Mouse (Mus musculus) embryonic stem cell, embryonic (primary cell): Measurements from ENCODE around the gene Zfp64.

Source experiments
- CTCF ChIA-PET, 4 experiments: fragments of 300-600 bp in 2 of 4; fragments of 350-600 bp in 2 of 4; sonication (Branson Sonifier 250); formaldehyde crosslinking; loops; one replicate each; lab custom pipeline; 2022; ENCODE audit warnings: inconsistent platforms in 2 of 4; lab: Charles Lee
- POLR2A ChIA-PET, 4 experiments: fragments of 300-600 bp in 2 of 4; fragments of 350-600 bp in 2 of 4; sonication (Branson Sonifier 250); formaldehyde crosslinking; loops; one replicate each; lab custom pipeline; 2022; ENCODE audit warnings: antibody characterized with exemption in 4 of 4, inconsistent platforms in 1 of 4; lab: Charles Lee

Zfp64 gene

DNA sequence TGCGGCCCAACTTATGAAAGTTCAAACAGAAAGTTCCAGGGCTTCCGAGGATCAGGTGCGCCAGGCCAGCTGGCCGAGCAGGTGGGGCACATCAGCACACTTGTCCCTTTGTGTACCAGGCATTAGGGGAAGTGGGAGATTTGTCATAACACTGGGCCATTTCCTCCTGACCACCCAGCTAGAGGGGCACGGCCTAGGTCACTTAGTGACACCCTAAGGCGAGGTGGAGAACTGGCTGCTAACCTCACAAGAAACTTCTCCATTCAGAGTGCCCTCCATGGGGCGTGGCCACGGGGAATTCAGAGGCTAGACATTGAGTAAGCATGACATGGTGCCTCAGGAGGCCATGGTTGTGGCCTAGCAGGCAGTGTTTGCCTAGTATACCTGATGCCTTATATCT is 70.7 kb downstream of the Zfp64 start:
- ChIA-PET CTCF (interaction anchor here in 1 of 4 experiments (0.9 kb wide), 1 partner anchor 24 kb away, joined by 3 read pairs; no protein-coding TSS in a partner anchor), POLR2A (interaction anchor here in 2 of 4 experiments (0.6 to 1.0 kb wide), 3 partner anchors 8 to 95 kb away, joined by 3 to 4 read pairs (median 3); no protein-coding TSS in a partner anchor)

- POLR2A ChIA-PET = interaction anchor here in 2 of 4 experiments (1.3 to 1.4 kb wide), 2 partner anchors 22 to 41 kb away, joined by 4 read pairs; no protein-coding TSS in a partner anchor
- CTCF ChIA-PET = interaction anchor here (1.0 to 6.5 kb wide), 11 partner anchors 10 to 223 kb away, joined by 3 to 36 read pairs (median 14); no protein-coding TSS in a partner anchor
Observed at GRCm38 (mm10) chr2:168882997-168883396, 72.4 kb downstream of the Zfp64 start.

- ChIA-PET POLR2A (interaction anchor here (0.5 to 1.4 kb wide), 16 partner anchors 10 to 126 kb away, joined by 3 to 7 read pairs (median 4); partner anchors contain the start of gene Zfp64 (in 1 of the 4)), CTCF (interaction anchor here (0.5 to 6.8 kb wide), 103 partner anchors 8 to 1161 kb away, joined by 3 to 67 read pairs (median 4); partner anchors contain the start of gene Atp9a (in 2 of the 4))
Observed at GRCm38 (mm10) chr2:168881927-168882326, 73.5 kb downstream of the Zfp64 start.

DNA sequence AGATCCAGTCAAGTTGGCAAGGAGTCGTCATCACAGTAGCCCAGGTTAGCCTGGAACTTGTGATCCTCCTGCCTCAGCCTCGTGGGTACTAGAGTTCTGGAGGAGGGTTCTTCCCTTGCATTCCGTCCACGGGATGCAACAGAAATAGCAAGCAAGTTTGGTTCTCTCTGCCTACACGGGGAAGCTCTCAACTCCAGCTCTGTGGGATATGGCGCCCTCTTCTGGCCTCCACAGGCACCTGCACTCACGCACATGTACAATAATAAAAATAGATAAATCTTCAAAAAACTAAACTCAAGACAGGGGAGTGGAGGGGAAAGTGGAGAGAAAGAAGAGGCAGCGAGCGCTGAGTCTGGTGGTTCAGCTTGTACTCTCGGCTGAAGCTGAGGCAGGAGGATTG is 75.8 kb downstream of the Zfp64 start:
- ChIA-PET CTCF (interaction anchor here (0.5 to 6.8 kb wide), 76 partner anchors 8 to 725 kb away, joined by 3 to 67 read pairs (median 4); partner anchors contain the start of gene Atp9a (in 1 of the 4)), POLR2A (interaction anchor here (0.6 to 1.5 kb wide), 8 partner anchors 13 to 219 kb away, joined by 3 to 4 read pairs (median 3); no protein-coding TSS in a partner anchor)

GRCm38 (mm10) chr2:168878708-168879107 is 76.7 kb downstream of the Zfp64 start:
- POLR2A ChIA-PET = interaction anchor here in 3 of 4 experiments (0.8 to 1.5 kb wide), 4 partner anchors 12 to 212 kb away, joined by 3 read pairs; no protein-coding TSS in a partner anchor
- CTCF ChIA-PET = interaction anchor here (0.6 to 6.8 kb wide), 26 partner anchors 11 to 610 kb away, joined by 3 to 67 read pairs (median 4); partner anchors contain the start of gene Atp9a (in 1 of the 4)

- POLR2A ChIA-PET = interaction anchor here in 2 of 4 experiments (0.7 to 1.5 kb wide), 2 partner anchors 14 to 211 kb away, joined by 3 read pairs; no protein-coding TSS in a partner anchor
- CTCF ChIA-PET = interaction anchor here (0.5 to 6.8 kb wide), 15 partner anchors 26 to 247 kb away, joined by 3 to 67 read pairs (median 4); no protein-coding TSS in a partner anchor
Observed at GRCm38 (mm10) chr2:168878158-168878557, 77.2 kb downstream of the Zfp64 start.

DNA sequence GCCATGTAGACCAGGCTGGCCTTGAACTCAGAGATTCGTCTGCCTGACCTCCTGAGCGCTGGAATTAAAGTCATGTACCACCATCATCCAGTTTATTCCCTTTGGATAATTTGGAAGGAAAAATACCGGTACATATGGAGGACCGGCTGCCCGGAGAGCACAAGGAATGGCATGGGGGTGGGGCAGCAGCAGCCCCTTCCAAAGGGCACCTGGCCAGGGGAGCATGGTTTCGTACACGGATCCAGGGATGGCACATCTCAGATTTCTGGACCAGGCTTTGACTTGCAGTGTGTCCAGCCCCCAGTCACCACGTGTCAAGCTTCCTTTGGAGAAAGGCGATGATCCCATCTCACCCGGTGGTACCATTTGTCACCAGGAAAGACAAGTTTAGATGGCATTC is 78.8 kb downstream of the Zfp64 start:
- ChIA-PET CTCF (interaction anchor here in 3 of 4 experiments (0.6 to 6.8 kb wide), 19 partner anchors 28 to 653 kb away, joined by 3 to 67 read pairs (median 4); no protein-coding TSS in a partner anchor), POLR2A (interaction anchor here in 1 of 4 experiments (0.7 to 1.2 kb wide), 2 partner anchors 36 to 76 kb away, joined by 3 to 4 read pairs; no protein-coding TSS in a partner anchor)

DNA sequence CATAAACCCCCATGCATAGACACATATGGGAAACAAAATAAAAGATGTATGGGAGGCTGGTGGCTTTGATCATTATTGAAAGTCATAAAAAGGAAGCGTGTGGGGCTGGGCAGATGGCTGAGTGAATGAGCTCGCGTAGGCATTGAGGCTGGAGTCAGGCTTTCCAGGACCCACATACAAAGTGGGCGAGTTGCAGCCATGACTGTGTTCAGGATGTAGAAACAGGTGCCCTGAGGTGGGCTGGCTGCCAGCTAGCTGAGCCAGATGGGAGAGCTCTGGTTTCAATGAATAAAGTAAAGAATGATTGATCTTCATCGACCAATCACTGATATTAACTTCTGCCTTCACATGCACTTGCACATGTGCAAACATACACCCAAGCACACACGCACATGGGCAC is 80.9 kb downstream of the Zfp64 start:
- CTCF ChIA-PET = interaction anchor here in 3 of 4 experiments (0.8 to 1.5 kb wide), 5 partner anchors 14 to 436 kb away, joined by 3 to 4 read pairs (median 3); no protein-coding TSS in a partner anchor
- POLR2A ChIA-PET = interaction anchor here in 1 of 4 experiments (1.1 kb wide), 1 partner anchor 110 kb away, joined by 5 read pairs; no protein-coding TSS in a partner anchor

DNA sequence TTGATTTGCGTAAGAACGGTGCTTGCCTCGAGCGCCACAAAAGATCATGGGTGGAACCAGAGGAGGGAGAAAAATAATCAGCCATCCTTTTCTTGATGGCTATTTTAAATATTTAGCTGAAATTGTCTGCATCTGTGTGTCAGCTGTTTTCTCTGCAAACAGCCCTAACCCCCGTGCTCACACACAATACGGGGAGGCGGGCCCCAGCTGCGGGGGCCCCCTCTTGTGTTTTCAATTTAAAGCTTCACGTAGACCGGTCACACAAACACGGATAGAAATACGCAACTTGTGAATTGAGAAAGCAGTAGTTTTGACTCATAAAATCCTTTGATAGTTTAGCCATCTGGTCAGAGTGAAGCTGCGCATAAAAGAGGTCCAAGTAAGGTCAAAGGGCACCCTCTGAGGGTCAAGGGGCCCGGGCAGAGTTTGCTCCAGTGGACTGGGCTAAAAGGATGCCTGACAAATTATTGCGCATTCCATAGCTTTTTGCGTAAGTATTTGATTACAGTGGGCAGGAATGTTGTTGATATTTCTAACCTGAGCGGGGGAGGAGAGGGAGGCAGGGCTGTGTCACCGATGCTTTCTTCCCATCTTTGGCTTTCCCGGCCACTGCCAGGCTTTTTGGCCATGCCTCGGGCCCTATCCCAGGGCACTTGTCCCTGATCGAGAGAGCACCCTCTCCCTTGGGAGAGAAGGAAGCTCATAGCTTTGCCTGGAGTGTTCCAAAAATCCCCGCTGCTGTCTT is 83.4 kb downstream of the Zfp64 start:
- POLR2A ChIA-PET = interaction anchor here (0.5 to 1.9 kb wide), 18 partner anchors 10 to 211 kb away, joined by 3 to 8 read pairs (median 4); no protein-coding TSS in a partner anchor
- CTCF ChIA-PET = interaction anchor here (0.5 to 2.7 kb wide), 37 partner anchors 8 to 1184 kb away, joined by 3 to 18 read pairs (median 4); partner anchors contain the start of gene Atp9a (in 1 of the 4)

DNA sequence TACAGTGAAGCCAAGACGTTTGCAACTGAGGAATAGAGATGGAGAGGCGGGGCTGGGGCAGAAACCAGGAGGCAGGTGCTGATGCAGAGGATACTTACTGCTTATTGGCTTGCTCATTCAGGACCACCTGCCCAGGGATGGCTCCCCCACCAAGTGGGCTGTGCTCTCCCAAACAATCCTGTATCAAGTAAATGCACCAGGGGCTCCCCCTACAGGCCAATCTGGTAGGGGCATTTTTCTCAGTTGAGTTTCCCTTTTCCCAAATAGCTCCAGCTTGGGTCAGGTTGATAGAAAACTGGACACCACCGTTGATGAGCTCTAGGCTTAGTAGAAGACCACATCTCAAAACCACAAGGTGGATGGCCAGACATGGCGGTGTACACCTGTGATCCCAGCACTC is 84.9 kb downstream of the Zfp64 start:
- CTCF ChIA-PET = interaction anchor here (0.6 to 2.7 kb wide), 58 partner anchors 9 to 1219 kb away, joined by 3 to 24 read pairs (median 4); partner anchors contain the start of genes Atp9a (in 2 of the 4) and Sall4 (in 1 of the 4)
- POLR2A ChIA-PET = interaction anchor here in 3 of 4 experiments (0.5 to 1.4 kb wide), 12 partner anchors 11 to 736 kb away, joined by 3 to 4 read pairs (median 3); no protein-coding TSS in a partner anchor

DNA sequence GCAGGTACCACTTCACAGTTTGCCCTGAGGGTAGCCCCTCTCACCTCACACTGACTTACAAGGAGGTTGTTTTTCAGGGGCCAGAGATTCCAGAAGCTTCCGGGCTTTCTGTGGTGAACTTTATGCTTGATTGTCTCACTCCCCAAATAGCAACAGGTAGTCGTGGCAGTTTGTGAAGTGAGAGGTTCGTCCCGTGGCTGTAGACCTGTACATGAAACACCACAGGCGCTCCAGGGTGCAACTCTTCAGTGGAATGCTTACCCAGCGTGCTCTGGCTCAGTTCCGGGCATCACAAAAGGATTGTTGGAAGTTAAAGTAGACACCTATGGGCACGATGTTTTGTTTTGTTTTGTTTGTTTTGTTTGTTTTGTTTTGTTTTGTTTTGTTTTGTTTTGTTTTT is 88.4 kb downstream of the Zfp64 start:
- ChIA-PET CTCF (interaction anchor here in 3 of 4 experiments (0.5 to 2.1 kb wide), 21 partner anchors 12 to 1379 kb away, joined by 3 to 14 read pairs (median 4); no protein-coding TSS in a partner anchor), POLR2A (interaction anchor here in 3 of 4 experiments (0.8 to 2.0 kb wide), 16 partner anchors 12 to 188 kb away, joined by 3 to 8 read pairs (median 3); partner anchors contain the start of gene Sall4 (in 1 of the 3))

GRCm38 (mm10) chr2:168866436-168866835 is 89.0 kb downstream of the Zfp64 start:
- CTCF ChIA-PET = interaction anchor here in 3 of 4 experiments (0.6 to 2.1 kb wide), 18 partner anchors 13 to 1380 kb away, joined by 3 to 10 read pairs (median 4); no protein-coding TSS in a partner anchor
- POLR2A ChIA-PET = interaction anchor here in 2 of 4 experiments (0.8 to 2.0 kb wide), 12 partner anchors 13 to 188 kb away, joined by 3 to 8 read pairs (median 3); partner anchors contain the start of gene Sall4 (in 1 of the 2)

DNA sequence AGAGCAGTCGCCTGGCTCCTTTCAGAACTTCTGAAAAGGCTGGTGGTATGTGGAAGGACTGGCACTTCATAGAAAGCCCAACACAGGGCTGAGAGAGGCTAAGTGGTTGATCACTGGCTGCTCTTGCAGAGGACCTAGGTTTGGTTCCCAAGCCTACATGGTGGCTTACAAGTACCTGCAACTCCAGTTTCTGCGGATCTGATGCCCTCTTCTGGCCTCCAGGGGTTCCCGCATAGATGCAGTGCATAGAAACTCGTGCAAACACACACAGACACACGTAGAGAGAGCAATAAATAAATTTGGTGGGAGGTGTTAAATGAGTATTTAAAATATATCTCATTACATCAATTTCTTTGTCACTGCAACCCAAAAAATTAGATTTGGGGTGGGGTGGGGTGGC is 90.5 kb downstream of the Zfp64 start:
- POLR2A ChIA-PET = no interaction called here
- CTCF ChIA-PET = interaction anchor here in 1 of 4 experiments (2.1 kb wide), 1 partner anchor 120 kb away, joined by 5 read pairs; no protein-coding TSS in a partner anchor

DNA sequence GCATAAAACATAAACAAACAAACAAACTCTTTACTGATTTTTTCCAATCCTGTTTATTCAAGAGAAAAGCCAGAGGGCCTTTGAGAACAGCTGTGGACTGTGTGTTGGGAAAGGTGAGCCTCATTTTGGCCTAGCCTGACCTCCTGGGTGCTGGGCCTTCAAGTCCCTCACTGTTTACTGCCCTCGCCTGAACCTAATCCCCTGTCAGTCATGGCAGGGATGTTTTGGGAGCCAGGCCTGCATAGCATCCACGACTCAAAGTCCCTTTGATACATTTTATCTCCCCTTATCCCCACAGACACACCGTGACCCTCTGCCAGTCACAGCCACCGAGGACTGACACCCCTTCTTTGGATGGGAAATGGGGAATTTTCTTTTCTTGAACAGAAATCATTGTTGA is 92.7 kb downstream of the Zfp64 start:
- POLR2A ChIA-PET = no interaction called here
- CTCF ChIA-PET = no interaction called here

DNA sequence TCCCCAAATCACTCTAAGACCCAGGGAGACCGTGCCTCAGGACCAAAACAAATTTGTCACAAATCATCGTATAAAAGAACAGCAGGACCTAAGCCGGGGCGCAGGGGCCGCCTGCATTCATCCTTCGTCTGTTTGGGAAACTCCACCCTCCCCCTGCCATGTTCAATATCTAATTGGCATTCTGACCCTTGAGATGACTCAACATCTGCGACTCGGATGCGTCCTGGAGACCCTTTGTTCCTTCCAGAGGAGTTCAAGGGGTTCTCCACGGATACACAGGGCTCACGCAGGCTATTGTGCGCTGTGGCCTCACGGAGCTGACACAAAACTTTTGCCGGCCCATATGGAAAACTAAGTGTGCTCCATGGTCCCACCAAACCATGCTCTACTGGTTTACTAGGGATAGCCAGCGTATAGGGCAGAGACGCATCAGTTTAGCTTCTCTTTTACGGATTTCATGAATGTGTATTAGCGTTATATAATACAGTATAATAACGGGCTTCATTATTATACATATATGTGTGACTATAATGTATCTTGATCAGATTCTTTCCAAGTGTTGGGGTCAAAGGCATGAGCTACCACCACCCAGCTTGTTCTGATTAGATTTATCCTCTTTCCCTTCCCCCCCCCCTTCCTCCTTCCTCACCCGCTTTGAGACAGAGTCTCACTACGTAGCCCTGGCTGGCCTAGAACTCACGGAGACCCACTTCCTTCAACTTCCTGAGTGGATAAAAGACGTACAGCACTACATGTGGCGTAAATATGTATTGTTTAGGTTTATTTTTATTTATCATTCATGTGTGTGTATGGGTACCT is 94.3 kb downstream of the Zfp64 start:
- POLR2A ChIA-PET = interaction anchor here in 1 of 4 experiments (0.7 to 1.5 kb wide), 2 partner anchors 20 to 119 kb away, joined by 3 to 4 read pairs; partner anchors contain the start of gene Atp9a
- CTCF ChIA-PET = interaction anchor here in 1 of 4 experiments (0.6 kb wide), 1 partner anchor 200 kb away, joined by 9 read pairs; no protein-coding TSS in a partner anchor

DNA sequence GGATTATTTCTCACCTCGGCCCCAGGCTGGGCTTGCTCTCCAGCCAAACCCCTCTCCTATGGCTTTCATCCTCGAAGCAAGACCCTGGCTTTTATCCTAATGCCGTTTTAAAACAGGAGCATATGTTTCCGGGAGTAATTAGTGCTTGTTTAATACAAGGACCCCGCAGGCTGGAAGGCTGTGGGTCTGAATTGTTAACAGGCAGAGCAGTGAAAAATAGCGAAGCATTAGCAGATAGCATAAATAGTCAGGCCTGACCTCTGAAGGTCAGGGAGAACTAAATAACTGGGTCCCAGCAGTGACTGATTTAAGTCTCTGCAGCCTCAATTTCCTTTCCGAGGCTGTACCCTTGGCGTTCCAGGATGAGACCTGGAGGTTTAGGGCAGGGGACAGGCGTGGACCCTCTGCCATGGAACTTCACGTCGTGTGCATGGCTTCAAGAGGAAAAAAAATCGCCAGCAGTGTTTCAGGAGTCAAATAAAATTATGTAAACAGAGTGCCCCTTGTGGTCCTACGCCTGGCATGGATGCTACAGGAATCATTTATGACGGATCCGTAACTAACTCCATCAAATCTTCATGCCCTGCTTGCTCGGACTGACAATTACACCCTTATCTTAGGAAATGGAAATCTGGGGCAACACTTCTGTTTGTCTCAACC is 95.2 kb downstream of the Zfp64 start:
- ChIA-PET CTCF (no interaction called here), POLR2A (interaction anchor here in 1 of 4 experiments (0.6 to 1.5 kb wide), 2 partner anchors 76 to 118 kb away, joined by 3 read pairs; partner anchors contain the start of gene Atp9a)
